Mouse (Mus musculus) left cerebral cortex, postnatal 4 days (tissue): ENCODE data around the gene Hoxd9. TPM values are rescaled to one million over a fixed set of nuclear protein-coding genes. Genes with fewer than 3 reads are reported as not detected.

Source experiments
- DNase-seq: peaks from one replicate; pipeline ENCODE4 v3.0.0-alpha.2; 2022
- intact Hi-C: fragments of 180-260 bp; cut with DNase I; formaldehyde crosslinking; loops from one replicate; pipeline ENCODE4 v1.15.1; 2025
- microRNA-seq: library from miRNA; unstranded; fragments of <30 nt; microRNA quantifications from one replicate; pipeline ENCODE4 v1.2.0, GENCODE M21; 2022
- total RNA-seq, 2 experiments: library from RNA; stranded (reverse); gene quantifications; 2 replicates each; pipeline ENCODE4 v1.2.3; 2021

The Hoxd9 gene
- total RNA-seq, 2 experiments from 2014 or later, result not detected

DNA sequence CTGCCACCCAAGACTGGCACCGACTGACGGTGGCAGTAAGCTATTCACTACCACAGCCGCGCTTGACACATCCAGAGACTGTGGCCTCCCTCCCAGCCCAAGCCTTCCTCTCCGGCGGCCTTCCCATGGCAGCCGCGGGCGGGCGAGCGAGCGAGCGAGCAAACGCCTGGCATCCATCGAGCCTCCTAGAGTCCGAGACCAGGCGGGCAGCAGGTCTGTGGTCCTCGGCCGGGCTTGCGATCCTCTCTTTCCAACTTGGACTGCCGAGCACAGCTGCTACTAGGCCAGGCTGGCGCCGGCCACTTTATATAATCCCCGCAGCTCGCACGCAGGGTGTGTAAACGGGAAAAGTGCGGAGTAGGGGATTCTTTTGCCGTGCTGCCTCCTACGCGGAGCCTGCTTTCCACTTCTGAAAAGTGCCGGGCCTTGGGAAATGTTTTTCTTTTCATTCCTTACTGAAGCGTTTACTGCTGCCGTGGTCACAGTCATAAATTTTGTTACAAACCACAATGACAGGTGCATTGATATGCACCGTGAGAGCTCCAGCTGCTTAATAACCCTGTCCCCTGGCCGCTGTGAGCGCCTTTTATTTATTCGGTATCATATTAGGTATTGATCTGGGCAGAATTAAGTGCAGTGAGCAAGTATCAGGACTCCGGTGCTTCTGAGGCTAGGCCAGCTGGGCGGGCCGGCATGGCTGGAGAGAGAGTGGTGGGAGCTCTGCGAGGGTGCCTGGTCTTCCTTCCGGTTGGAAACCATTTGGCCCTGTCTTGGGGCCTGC is 43.0 kb downstream of the Hoxd9 start:
- intact Hi-C loops, result no loop called here
- no peak for DNase-seq

- no peak for DNase-seq
- intact Hi-C loops, result no loop called here
These were observed 43.9 kb downstream of the Hoxd9 start for GRCm38 (mm10) chr2:74741252-74741978.

DNA sequence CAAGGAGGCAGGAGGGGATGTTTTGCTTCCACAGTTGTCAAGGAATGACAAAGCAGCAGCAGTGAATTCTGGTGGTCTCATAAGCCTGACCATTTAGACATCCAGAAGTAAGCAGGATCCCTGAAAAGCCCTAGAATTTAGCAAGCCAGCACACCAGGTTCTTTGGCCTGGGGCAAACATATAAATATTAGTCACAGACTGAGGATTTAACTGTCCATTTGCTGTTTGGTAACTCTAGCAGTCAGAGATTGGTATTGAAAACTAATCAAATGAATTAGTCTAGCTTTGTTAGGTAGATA is 44.4 kb downstream of the Hoxd9 start:
- no peak for DNase-seq

DNA sequence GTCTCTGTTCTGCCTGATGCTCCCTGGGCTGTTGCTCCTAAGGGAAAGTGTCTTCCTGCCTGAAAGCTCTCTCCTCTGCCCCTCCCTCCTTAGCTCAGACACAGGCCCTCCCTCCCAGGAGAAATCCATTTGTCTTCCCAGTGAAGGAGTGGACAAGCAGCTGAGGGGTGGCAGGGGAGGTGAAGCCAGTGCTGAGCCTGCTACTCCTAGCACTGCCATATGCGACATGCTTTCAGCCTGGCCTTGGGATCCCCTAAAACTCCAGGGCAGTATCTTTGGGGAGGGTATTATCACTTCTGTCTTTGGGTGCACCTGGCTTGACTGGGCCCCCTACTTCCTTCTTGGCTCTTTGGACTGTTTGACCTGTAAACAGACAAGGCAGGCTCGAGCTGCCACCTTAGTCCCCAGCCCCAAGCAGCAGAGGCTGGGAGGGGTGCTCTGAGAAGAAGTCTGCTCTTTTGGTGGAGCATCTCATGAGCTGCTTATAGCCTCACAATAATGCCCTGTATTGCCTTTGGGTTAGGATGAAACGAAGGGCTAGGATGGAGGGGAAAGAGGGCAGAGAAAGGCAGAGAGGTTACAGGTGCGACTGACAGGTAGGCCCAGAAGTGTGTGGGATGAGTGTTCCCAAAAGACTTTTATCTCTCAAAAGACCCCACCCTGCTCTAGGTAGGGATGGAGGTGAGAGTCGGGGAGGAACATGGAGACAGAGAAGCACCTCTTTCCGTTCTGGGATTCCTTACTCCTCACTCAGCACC is 48.2 kb downstream of the Hoxd9 start:
- no peak for DNase-seq
- intact Hi-C loops, result no loop called here

More for the DNA sequence above, 44.4 kb downstream of the Hoxd9 start:
- intact Hi-C loops, result no loop called here

- DNase-seq, result no peak
- intact Hi-C loops, result no loop called here
These were observed 48.9 kb downstream of the Hoxd9 start for GRCm38 (mm10) chr2:74746298-74746921.

- DNase-seq, result no peak
- intact Hi-C loops, result no loop called here
These were observed 49.5 kb downstream of the Hoxd9 start for GRCm38 (mm10) chr2:74747006-74747405.

DNA sequence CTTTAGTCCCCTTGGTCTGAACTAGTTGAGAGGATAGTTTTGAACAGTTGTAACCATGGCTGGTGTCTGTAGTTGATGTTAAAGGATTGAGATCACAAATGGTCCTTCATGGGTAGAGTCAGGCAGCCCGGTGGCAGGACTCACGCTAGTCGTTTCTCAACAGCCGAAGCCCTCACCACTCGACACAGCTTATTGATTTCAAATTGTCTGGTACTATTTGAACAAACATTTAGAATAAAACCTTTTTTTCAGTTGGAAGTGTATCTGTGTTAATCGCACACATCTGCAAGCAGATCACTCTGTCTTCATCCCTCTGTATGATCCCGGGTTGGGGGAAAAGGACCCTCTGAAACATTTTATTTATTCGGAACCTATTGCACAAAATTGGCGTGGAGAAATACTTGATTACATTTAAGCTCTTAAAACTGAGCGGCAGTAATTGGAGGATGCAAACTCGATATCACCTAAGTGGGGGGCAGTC is 50.2 kb downstream of the Hoxd9 start:
- intact Hi-C loops, result no loop called here
- DNase-seq, result no peak

DNA sequence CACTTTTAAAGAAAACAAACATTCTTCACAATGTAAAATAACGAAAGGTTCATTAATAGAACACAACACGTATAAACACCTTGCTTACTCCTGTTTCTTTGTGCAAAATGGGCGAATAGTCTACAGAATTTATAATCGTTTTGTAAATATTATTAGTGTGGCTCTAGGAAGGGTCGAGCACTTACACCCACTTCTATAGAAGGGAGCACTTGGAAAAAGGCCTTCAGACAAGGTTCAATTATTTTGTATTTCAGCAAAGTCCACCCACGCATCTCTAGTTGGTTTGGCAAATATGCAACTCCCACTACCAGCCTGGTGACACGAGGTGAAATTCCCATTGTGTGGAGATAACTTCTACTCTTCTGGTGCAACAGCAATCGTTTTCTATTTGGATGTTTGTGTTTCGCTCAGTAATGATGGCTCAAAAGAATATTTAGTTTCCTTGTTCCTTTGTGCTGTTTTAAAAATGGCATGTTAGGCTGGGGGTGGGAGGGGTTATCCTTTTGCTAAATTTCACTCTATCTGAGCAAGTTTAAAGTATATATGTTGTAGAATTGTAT is 51.0 kb downstream of the Hoxd9 start:
- intact Hi-C loops, result no loop called here
- no peak for DNase-seq

GRCm38 (mm10) chr2:74749337-74750121 is 52.0 kb downstream of the Hoxd9 start:
- intact Hi-C loops, result no loop called here
- no peak for DNase-seq

Small RNAs within 50 kb of the gene (microRNA-seq; reads per million reads assigned to microRNA genes)
- gene Gm44463 (not detected), gene Mir10b (64.7 reads per million, percentile 47 among the genes with 10 or more reads in this experiment)

Other genes starting within 250 kb of the Hoxd9 start
- 10 to 100 TPM; 57.6 to 61.4 TPM for gene Lnpk, start 118.3 kb upstream of the Hoxd9 start, total RNA-seq
- gene Evx2, start 38.2 kb upstream of the Hoxd9 start, total RNA-seq, result not detected
- not detected for gene Hoxd13, start 29.4 kb upstream of the Hoxd9 start, total RNA-seq
- not detected for gene Hoxd12, start 22.7 kb upstream of the Hoxd9 start, total RNA-seq
- gene Hoxd11, start 18.2 kb upstream of the Hoxd9 start, total RNA-seq, result not detected
- gene Hoxd10, start 5.8 kb upstream of the Hoxd9 start, total RNA-seq, result not detected
- under 1 TPM; 0.22 to 0.76 TPM for gene Hoxd8, start 6.9 kb downstream of the Hoxd9 start, total RNA-seq
- not detected for gene Hoxd3, start 14.2 kb downstream of the Hoxd9 start, total RNA-seq
- not detected for gene Hoxd4, start 14.2 kb downstream of the Hoxd9 start, total RNA-seq
- not detected for gene Gm28230, start 29.0 kb downstream of the Hoxd9 start, total RNA-seq
- not detected for gene Hoxd1, start 65.3 kb downstream of the Hoxd9 start, total RNA-seq
- gene Mtx2, start 128.1 kb downstream of the Hoxd9 start, total RNA-seq, result 10 to 100 TPM; 67.5 to 68.4 TPM